Comparison of ENCODE assay signal across 19 mouse cellular contexts in genomic region chr6:22444220-22444619, GRCm38 (mm10).
A peak's percentile ranks its signal among the peaks of the same experiment; 100 is the strongest.
DNase-seq lines count a peak whose midpoint lies in the region; ATAC-seq lines count a peak whose summit lies in the region.
"Had no signal": no experiment of that assay in that cellular context is flagged by ENCODE, and none has a peak within 500 bp of the region (broad histone marks: within the 10 kb centered on the region; RNA-seq: fewer than 3 reads in every experiment).

No protein-coding gene starts in this region.

- ATAC-seq in stomach, embryonic 14.5 days (ENCODE audit: insufficient number of reproducible peaks, insufficient read depth, low FRiP score, low read depth): no peak

- H3K27me3 ChIP-seq in stomach, embryonic 14.5 days (ENCODE audit: control insufficient read depth, insufficient read depth, low read length): no peaks in the 10 kb centered on the region
- H3K27me3 ChIP-seq: embryonic facial prominence, embryonic 15.5 days; midbrain, embryonic 12.5 days; neural tube, embryonic 15.5 days had no signal

- H3K9ac ChIP-seq in stomach, embryonic 14.5 days (replicated peaks; ENCODE audit: low read depth, low read length): no peak overlapping the region
- H3K9ac ChIP-seq: embryonic facial prominence, embryonic 15.5 days; midbrain, embryonic 12.5 days; neural tube, embryonic 15.5 days had no signal

- 65% methylated on average over 12 of the region's 12 CpGs for WGBS in stomach, embryonic 14.5 days

- H3K4me1 ChIP-seq in stomach, embryonic 14.5 days (ENCODE audit: control insufficient read depth, insufficient read depth, low read length): no peaks in the 10 kb centered on the region
- H3K4me1 ChIP-seq: midbrain, embryonic 12.5 days; neural tube, embryonic 15.5 days had no signal

- H3K9me3 ChIP-seq in stomach, embryonic 14.5 days (ENCODE audit: control insufficient read depth, low read depth, low read length): no peaks in the 10 kb centered on the region
- H3K9me3 ChIP-seq: embryonic facial prominence, embryonic 15.5 days; midbrain, embryonic 12.5 days; neural tube, embryonic 15.5 days had no signal

- intact Hi-C loops in heart, postnatal 10 days (cut with DNase I): no loop called here

- no peaks in the 10 kb centered on the region for H3K36me3 ChIP-seq in stomach, embryonic 14.5 days (ENCODE audit: control insufficient read depth, insufficient read depth, low read length)
- H3K36me3 ChIP-seq: embryonic facial prominence, embryonic 15.5 days; midbrain, embryonic 12.5 days; neural tube, embryonic 15.5 days had no signal

- H3K27ac ChIP-seq in stomach, embryonic 14.5 days (ENCODE audit: low read length): peak overlapping the region; percentile 6; the same call in 1 of the 2 replicates
- H3K27ac ChIP-seq: embryonic facial prominence, embryonic 15.5 days; macrophage; midbrain, embryonic 12.5 days; neural tube, embryonic 15.5 days had no signal

- peak; percentile 73 for DNase-seq in CD4-positive helper T cell, adult 2 months (ENCODE audit: low read depth, low spot score)
- DNase-seq in CD4-positive, CD25-positive, alpha-beta regulatory T cell, adult 2 months (ENCODE audit: low read depth, low spot score): peak; percentile 46
- DNase-seq in induced T-regulatory cell, adult 2 months (ENCODE audit: low read depth): peak; percentile 49
- no peak for DNase-seq in layer of hippocampus, adult 18-20 months (ENCODE audit: low spot score in 2 of 2)
- DNase-seq in ovary, postnatal 36 days (ENCODE audit: low spot score): no peak
- no peak for DNase-seq in heart, postnatal 10 days
- DNase-seq: cerebellum, adult 9-10 months; gastrocnemius, postnatal 10 days; heart, adult 18-20 months; kidney, adult 8-10 months; kidney, postnatal 25 days; layer of hippocampus, postnatal 36 days; right cerebral cortex, postnatal 4 days; thymus, adult 2 months had no signal

- no peak overlapping the region for H3K4me3 ChIP-seq in stomach, embryonic 14.5 days (ENCODE audit: low read depth, low read length)
- H3K4me3 ChIP-seq: embryonic facial prominence, embryonic 15.5 days; midbrain, embryonic 12.5 days; neural tube, embryonic 15.5 days had no signal

- H3K4me2 ChIP-seq in stomach, embryonic 14.5 days (replicated peaks; ENCODE audit: low read depth, low read length): no peak overlapping the region
- H3K4me2 ChIP-seq: midbrain, embryonic 12.5 days; neural tube, embryonic 15.5 days had no signal

Comparison
In these comparisons a context has a peak if more than half of its experiments do, and no peak if none do; other contexts are left out.
1. DNase-seq: peak in CD4-positive helper T cell, adult 2 months (single experiment), CD4-positive, CD25-positive, alpha-beta regulatory T cell, adult 2 months (single experiment) and induced T-regulatory cell, adult 2 months (single experiment); none in layer of hippocampus, adult 18-20 months (0 of 2), ovary, postnatal 36 days (single experiment) and heart, postnatal 10 days (0 of 2).